Mouse (Mus musculus) heart, adult 2 months (tissue): ENCODE results near the gene Ddr2. TPM values are rescaled to one million over a fixed set of nuclear protein-coding genes. Genes with fewer than 3 reads are reported as not detected.
A peak's percentile ranks its signal among the peaks of the same experiment; 100 is the strongest.

Experiments used
- DNase-seq, 2 experiments: peaks; one replicate each; pipeline ENCODE4 v3.0.0; 2021
- H3K27ac ChIP-seq: fragments of 200-600 bp; 2 replicates; pipeline ENCODE4 v1.8.1; 2022
- H3K27me3 ChIP-seq: fragments of 200-500 bp; 2 replicates; pipeline ENCODE4 v1.6.1; 2012; ENCODE audit warnings: mild to moderate bottlenecking, low read length, inconsistent platforms, mixed read lengths; ENCODE audit not compliant: control insufficient read depth, insufficient read depth
- H3K36me3 ChIP-seq: fragments of 200-500 bp; 2 replicates; pipeline ENCODE4 v1.6.1; 2012; ENCODE audit warnings: low read length, inconsistent platforms; ENCODE audit not compliant: control insufficient read depth, insufficient read depth
- H3K4me1 ChIP-seq: fragments of 200-500 bp; 2 replicates; pipeline ENCODE4 v1.6.1; 2011; ENCODE audit warnings: low read length; ENCODE audit not compliant: control insufficient read depth, insufficient read depth
- H3K4me3 ChIP-seq: fragments of 200-600 bp; 2 replicates; pipeline ENCODE4 v1.8.1; 2022
- H3K79me2 ChIP-seq: fragments of 200-500 bp; replicated peaks from 2 replicates; pipeline ENCODE4 v1.6.1; 2012; ENCODE audit warnings: mild to moderate bottlenecking, inconsistent platforms, low read length, moderate library complexity, mixed read lengths; ENCODE audit not compliant: control insufficient read depth, insufficient read depth
- H3K9ac ChIP-seq: fragments of 200-500 bp; 2 replicates; pipeline ENCODE4 v1.6.1; 2012; ENCODE audit warnings: low read depth, mild to moderate bottlenecking, control low read depth, inconsistent platforms, low read length, mixed read lengths
- CTCF ChIP-seq: fragments of 200-600 bp; IDR thresholded peaks from 2 replicates; pipeline ENCODE4 v1.8.1; 2022; ENCODE audit warnings: antibody characterized with exemption, mild to moderate bottlenecking, moderate library complexity
- EP300 ChIP-seq: fragments of 200-500 bp; IDR thresholded peaks from 2 replicates; pipeline ENCODE4 v1.6.1; 2011; ENCODE audit warnings: low read depth, low read length, control low read depth; ENCODE audit not compliant: insufficient read depth
- POLR2A ChIP-seq: fragments of 200-500 bp; IDR thresholded peaks from 2 replicates; pipeline ENCODE4 v1.6.1; 2011; ENCODE audit warnings: mild to moderate bottlenecking, low read depth, low read length, control low read depth; ENCODE audit not compliant: insufficient read depth
- WGBS: fragments of 180-500 bp; shearing (Covaris S2); methylation state at CpG from one replicate; pipeline ENCODE4 v1.1.7; 2018; 5-methylcytosine and 5-hydroxymethylcytosine counted together
- intact Hi-C: fragments of 180-260 bp; cut with DNase I; formaldehyde crosslinking; loops from one replicate; pipeline ENCODE4 v1.15.1; 2025
- polyA plus RNA-seq: library from polyadenylated mRNA; depleted of rRNA; stranded (reverse); fragments of >200 nt; gene quantifications from 2 replicates; pipeline ENCODE4 v1.2.3, GENCODE M21; 2012
- total RNA-seq, 2 experiments: library from RNA; stranded (reverse); gene quantifications; 2 replicates each; pipeline ENCODE4 v1.2.3; 2021

The Ddr2 gene
- total and polyA plus RNA-seq, 3 experiments: 10.3 to 22.5 (median 21.9) TPM

DNA sequence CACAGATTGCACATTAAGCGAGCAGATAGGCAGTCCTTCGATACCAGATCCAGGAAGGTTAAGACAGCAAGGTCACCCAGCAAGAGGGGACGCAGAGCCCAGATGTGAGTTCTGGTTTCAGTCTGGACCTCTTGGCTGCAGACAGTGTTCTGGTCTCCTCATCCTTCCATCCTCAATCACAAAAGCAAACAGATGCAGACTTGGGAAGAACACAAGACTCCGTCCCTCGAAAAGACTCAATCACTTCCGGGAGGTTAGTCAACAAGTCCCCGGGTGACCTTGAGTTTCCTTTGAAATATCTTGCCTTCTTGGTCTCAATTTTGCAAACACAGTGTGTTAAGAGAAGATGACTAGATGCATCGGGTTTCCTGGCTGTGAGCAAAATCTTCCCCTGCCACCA lies 45.6 kb downstream of the Ddr2 start:
- no peaks in the 10 kb centered on the region for H3K27me3 ChIP-seq
- intact Hi-C loops: no loop called here
- H3K9ac ChIP-seq: no peak overlapping the region
- H3K4me1 ChIP-seq: peaks cover 9% of the 10 kb centered on the region
- 50% methylated on average over 8 of the region's 8 CpGs for WGBS
- H3K27ac ChIP-seq: peak overlapping the region; percentile 59
- H3K79me2 ChIP-seq: no peaks in the 10 kb centered on the region
- peaks cover 3% of the 10 kb centered on the region; the same call in 1 of the 2 replicates for H3K36me3 ChIP-seq
- TF ChIP-seq CTCF: no peak
- TF ChIP-seq EP300: no peak
- no peak for TF ChIP-seq POLR2A
- DNase-seq: peak in 1 of 2 experiments; percentile 21
- no peak overlapping the region for H3K4me3 ChIP-seq

DNA sequence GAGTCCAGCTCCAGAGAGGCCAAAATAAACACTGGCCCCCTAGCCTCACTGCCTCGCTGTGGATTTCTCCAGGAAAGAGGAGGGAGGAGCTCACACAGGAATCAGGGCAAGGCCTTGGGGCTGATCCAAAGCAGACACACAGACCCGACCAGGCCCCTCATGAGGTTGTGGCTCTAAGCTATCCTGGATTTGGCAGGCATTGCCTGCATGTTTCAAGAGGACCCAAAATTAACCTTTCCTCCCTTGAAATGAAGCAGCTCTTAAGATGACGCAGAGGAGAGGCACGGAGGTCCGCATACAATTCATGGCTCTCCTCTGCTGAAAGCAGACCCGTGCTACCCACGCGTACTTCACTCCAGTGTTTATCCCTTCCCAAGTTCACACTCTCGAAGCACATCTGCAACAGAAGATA lies 46.5 kb downstream of the Ddr2 start:
- peaks cover 10% of the 10 kb centered on the region for H3K4me1 ChIP-seq
- intact Hi-C loops: no loop called here
- H3K27ac ChIP-seq: peak overlapping the region; percentile 59
- no peaks in the 10 kb centered on the region for H3K27me3 ChIP-seq
- 27% methylated on average over 9 of the region's 9 CpGs for WGBS
- H3K4me3 ChIP-seq: no peak overlapping the region
- H3K9ac ChIP-seq: no peak overlapping the region
- TF ChIP-seq CTCF: no peak
- TF ChIP-seq EP300: no peak
- TF ChIP-seq POLR2A: no peak
- no peaks in the 10 kb centered on the region for H3K79me2 ChIP-seq
- peaks cover 3% of the 10 kb centered on the region; the same call in 1 of the 2 replicates for H3K36me3 ChIP-seq
- DNase-seq: peak; percentile 60 to 79

DNA sequence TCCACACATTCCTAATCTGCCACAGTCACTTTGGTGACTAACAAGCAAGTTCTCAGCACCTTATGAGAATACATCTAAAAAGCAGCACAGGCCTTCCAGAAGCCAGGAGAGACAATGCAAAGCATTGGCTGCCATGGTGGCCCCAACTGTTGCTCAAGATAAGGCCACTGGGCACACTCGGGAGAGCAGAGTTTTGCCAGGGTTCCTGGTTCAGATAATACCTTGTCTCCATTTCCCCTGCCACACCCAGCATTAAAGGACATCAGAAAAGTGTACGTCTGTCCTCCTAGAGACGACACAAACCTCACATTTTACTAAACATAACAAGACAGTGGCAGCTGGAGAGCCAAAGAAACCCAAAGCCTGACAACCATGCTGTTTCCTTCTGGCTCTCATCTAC lies 50.3 kb downstream of the Ddr2 start:
- Histone ChIP-seq H3K79me2 (no peaks in the 10 kb centered on the region), H3K27ac (no peak overlapping the region), H3K27me3 (no peaks in the 10 kb centered on the region), H3K4me1 (peaks cover 8% of the 10 kb centered on the region), H3K36me3 (no peaks in the 10 kb centered on the region), H3K4me3 (no peak overlapping the region), H3K9ac (no peak overlapping the region)
- 49% methylated on average over 3 of the region's 3 CpGs for WGBS
- no peak for DNase-seq
- TF ChIP-seq CTCF (no peak), POLR2A (no peak), EP300 (no peak)
- intact Hi-C loops: no loop called here

DNA sequence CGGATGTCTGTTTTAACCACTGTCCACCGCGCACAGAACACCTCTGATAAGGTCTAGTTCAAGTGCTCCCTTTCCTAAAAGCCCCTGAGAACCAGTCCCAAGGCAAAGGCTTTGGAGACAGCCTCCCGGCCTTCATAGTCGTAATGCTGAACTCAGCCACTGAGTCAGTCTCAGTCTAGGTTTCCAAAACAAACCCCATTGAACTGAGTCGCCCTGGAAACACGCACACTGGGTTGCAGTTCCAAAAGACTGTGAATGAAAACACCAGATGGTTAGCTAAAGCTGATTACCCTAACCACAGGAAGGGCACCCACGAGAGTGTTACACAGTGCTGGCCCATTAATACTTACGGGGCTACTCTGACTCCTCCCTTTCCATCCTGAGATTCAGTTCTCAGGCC lies 51.2 kb downstream of the Ddr2 start:
- intact Hi-C loops: loop anchor here (5.0 kb wide), 1 partner anchor 47 kb away; no protein-coding TSS in a partner anchor
- DNase-seq: peak in 1 of 2 experiments; percentile 45
- peak overlapping the region; percentile 20 for H3K27ac ChIP-seq
- WGBS: 69% methylated on average over 9 of the region's 9 CpGs
- H3K4me1 ChIP-seq: peaks cover 5% of the 10 kb centered on the region
- no peak overlapping the region for H3K4me3 ChIP-seq
- no peak overlapping the region for H3K9ac ChIP-seq
- TF ChIP-seq CTCF: no peak
- TF ChIP-seq POLR2A: no peak
- TF ChIP-seq EP300: no peak
- no peaks in the 10 kb centered on the region for H3K36me3 ChIP-seq
- no peaks in the 10 kb centered on the region for H3K79me2 ChIP-seq
- H3K27me3 ChIP-seq: no peaks in the 10 kb centered on the region

DNA sequence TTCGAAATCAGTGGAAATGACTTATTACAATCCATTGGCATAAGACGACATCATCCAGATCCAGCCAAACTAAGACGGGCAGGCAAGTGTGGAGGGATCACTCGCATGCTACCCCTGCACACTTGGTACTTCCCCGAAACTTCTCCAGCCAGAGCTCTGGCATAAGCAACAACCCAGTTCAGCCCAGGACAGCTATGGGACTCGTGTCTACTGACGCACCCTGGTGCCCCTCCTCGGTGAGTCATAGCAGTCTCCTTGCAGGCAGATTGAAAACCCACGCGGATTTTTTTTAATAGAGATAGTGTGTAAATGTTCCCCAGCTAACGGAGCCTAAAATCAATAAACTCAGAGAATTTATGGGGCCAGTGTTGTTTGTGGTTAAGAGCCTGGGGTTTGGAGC lies 52.5 kb downstream of the Ddr2 start:
- Histone ChIP-seq H3K4me1 (peaks cover 3% of the 10 kb centered on the region; the same call in 1 of the 2 replicates), H3K4me3 (no peak overlapping the region), H3K36me3 (no peaks in the 10 kb centered on the region), H3K9ac (no peak overlapping the region), H3K27me3 (no peaks in the 10 kb centered on the region), H3K79me2 (no peaks in the 10 kb centered on the region), H3K27ac (peak overlapping the region; percentile 68)
- 77% methylated on average over 11 of the region's 11 CpGs for WGBS
- TF ChIP-seq CTCF (no peak), POLR2A (no peak), EP300 (no peak)
- intact Hi-C loops: loop anchor here (5.0 kb wide), 1 partner anchor 46 kb away; no protein-coding TSS in a partner anchor
- peak; percentile 40 to 62 for DNase-seq

DNA sequence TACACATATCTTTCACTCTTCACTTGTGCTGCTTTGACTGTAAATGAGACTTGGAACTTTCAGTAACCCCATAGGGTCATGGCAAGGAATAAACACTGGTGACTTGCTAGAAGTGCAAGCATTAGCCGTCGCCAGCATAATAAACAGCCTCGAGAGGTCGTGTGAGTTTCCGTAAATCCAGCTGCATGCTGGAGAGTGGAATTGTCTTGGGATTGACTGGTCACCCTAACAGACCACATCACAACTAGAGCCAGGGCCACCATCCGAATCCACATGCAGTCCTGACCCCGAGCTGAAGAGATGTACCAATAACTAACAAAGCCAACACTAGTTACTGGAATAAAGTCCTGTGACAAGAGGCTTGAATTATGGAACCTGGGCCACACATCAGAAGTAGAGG lies 53.0 kb downstream of the Ddr2 start:
- Histone ChIP-seq H3K9ac (no peak overlapping the region), H3K27ac (peak overlapping the region; percentile 68), H3K4me1 (peaks cover 5% of the 10 kb centered on the region; the same call in 1 of the 2 replicates), H3K4me3 (no peak overlapping the region), H3K27me3 (no peaks in the 10 kb centered on the region), H3K36me3 (no peaks in the 10 kb centered on the region), H3K79me2 (no peaks in the 10 kb centered on the region)
- DNase-seq: peak in 1 of 2 experiments; percentile 33
- intact Hi-C loops: loop anchor here (5.0 kb wide), 1 partner anchor 45 kb away; no protein-coding TSS in a partner anchor
- TF ChIP-seq POLR2A (no peak), CTCF (no peak), EP300 (no peak)
- WGBS: 65% methylated on average over 7 of the region's 7 CpGs
